Mouse (Mus musculus): ENCODE data around the gene Ap1b1.
A peak's percentile ranks its signal among the peaks of the same experiment; 100 is the strongest.

Gene Ap1b1

DNA sequence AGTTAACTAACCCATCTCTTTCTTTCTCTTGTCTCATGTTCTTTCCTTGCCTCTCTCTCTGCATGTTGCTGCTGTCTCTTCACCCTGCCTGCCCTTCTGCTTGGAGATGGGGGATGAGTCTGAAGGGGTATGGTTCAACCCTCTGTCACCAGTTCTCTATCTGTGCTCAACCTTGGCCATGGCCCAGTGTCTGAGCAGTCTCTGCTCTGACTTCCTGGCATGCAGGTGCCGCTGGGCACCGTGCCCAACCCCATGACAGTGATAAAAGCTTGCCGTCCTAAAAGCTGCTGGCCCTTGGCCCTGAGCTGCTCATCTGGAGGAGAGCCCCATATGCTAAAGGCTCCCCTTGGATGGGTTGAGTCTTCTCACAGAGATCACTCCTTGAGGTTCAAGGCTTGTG lies 46.5 kb downstream of the Ap1b1 start:
- no peak for DNase-seq (ENCODE audit: low spot score in 2 of 2)

DNA sequence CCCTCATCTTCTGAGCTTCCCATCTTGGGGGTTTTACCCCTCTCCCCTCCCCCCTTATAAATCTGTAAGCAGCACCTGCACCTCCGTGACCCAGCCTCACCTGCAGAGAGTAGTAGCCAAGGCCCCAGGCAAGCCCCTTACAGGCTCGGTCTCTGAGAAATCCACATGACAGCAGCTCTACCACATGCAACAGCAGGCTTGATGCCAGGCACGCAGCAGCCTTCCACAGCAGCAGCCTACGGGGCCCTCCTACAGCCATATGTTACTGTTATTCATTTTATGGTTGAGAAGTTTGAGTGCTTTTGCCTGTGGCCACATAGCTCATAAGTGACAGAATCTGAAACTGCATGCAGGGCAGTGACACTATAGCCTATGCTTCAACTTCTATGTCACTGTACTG lies 48.8 kb downstream of the Ap1b1 start:
- DNase-seq (ENCODE audit: low spot score in 2 of 2) = no peak

- DNase-seq (ENCODE audit: low spot score in 2 of 2) = no peak
These were observed 50.7 kb downstream of the Ap1b1 start for GRCm38 (mm10) chr11:5037146-5037854.

- no peak for DNase-seq (ENCODE audit: low spot score in 2 of 2)
These were observed 54.0 kb downstream of the Ap1b1 start for GRCm38 (mm10) chr11:5040585-5040984.

GRCm38 (mm10) chr11:5041144-5041780 lies 54.6 kb downstream of the Ap1b1 start:
- DNase-seq (ENCODE audit: low spot score in 2 of 2) = no peak

DNA sequence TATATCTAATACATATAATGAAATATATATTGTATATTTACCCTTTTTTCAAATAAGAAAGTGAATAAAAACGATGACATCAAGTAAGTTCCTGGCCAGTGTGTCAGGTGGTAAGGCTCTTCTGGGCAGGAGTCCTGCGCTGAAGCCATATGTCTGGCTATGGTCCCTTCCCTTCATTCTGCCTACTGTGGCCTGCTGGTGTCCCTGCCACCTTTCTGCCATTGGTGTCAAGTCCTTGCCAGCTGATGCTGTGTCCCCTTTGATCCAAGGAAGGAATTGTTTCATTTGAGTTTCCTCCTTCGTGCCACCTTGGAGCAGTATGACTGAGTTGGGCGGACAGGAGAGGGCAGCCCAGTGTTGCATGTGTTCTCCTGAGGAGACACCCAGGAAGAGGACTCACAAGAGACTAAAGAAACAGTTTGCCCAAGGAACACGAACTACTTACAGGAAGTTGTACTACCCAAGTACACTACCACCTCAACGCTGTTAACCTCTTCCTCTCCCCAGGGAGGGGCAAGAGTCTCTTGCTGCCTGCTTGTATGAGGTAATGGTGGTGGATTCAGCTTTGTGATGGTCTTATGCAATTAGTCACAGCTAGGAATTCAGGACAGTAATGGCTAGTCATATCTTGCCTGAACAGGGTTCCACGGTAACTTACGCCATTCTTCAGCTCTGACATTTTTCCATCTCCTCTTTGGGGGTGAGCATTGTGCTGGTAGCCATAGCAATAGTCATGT lies 56.2 kb downstream of the Ap1b1 start:
- DNase-seq (ENCODE audit: low spot score in 2 of 2) = no peak

DNA sequence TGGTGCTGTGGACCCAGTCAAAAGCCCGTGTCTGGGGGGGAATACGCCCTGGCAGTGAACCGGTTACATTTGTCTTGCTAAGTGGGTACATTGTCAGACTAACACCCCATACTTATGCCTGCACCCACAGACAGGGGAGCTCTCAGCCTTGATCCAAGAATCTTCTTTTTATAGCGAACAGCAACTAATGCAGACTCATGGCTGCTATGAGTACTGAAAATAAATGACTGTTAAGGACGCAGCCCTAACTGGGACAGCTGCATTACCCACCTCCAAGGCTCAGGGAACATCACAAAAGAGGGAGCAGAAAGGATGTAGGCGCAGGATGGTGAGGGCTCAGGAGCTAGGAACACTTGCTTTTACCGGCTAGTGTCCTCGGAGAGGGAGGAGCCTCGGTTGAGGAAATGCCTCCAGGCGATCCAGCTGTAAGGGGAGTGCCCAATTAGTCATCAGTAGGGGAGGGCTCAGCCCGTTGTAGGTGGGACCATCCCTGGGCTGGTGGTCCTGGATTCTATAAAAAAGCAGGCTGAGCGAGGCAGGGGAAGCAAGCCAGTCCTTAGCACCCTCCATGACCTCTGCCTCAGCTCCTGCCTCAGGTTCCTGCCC lies 59.8 kb downstream of the Ap1b1 start:
- DNase-seq (ENCODE audit: low spot score in 2 of 2) = no peak

GRCm38 (mm10) chr11:5051629-5052028 lies 65.0 kb downstream of the Ap1b1 start:
- DNase-seq (ENCODE audit: low spot score in 2 of 2) = no peak

- DNase-seq (ENCODE audit: low spot score in 2 of 2) = no peak
These were observed 65.7 kb downstream of the Ap1b1 start for GRCm38 (mm10) chr11:5052200-5052854.

GRCm38 (mm10) chr11:5054151-5054550 lies 67.5 kb downstream of the Ap1b1 start:
- no peak for DNase-seq (ENCODE audit: low spot score in 2 of 2)

DNA sequence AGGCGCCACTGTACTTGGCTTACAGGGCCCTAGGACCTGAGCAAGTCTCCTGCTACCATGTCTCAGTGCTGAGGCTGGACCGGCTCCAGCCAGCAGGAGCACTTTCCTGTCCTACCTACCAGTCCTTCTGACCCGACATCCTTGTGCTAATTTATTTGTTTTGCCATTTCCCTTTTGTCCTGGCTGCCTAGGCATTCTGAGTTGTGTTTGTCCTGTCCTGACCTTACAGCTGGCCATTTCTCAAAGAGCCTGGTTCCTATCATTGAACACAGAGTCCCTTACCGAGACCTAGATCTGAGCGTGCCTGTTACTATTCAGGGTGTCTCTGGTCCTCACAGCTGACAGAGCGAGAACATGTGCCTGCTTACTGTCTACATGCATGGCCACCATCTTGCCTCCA lies 68.2 kb downstream of the Ap1b1 start:
- DNase-seq (ENCODE audit: low spot score in 2 of 2) = no peak

GRCm38 (mm10) chr11:5055945-5056938 lies 69.6 kb downstream of the Ap1b1 start:
- DNase-seq (ENCODE audit: low spot score in 2 of 2) = no peak

- no peak for DNase-seq (ENCODE audit: low spot score in 2 of 2)
These were observed 70.4 kb downstream of the Ap1b1 start for GRCm38 (mm10) chr11:5057064-5057463.

DNA sequence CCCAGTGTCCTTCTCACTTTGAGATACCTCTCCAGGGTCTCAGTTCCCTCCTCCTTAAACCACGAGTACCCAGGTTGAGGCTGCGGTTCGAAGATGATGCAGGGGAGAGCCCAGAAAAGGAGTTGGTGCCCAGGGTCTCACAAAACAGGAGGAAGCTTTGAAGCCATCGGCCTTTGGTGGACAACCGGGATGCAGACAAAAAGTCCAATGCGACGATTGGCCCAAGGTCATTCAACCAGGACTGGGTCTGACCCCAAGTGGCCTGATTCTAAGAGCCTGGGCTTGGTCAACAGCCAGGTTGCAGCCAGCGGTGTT lies 70.9 kb downstream of the Ap1b1 start:
- no peak for DNase-seq (ENCODE audit: low spot score in 2 of 2)

- DNase-seq (ENCODE audit: low spot score in 2 of 2) = peak; percentile 29 to 51
These were observed 71.4 kb downstream of the Ap1b1 start, which contains the start of gene Rasl10a for GRCm38 (mm10) chr11:5057856-5058641. Gene Rasl10a (plus strand): TSS chr11:5058128.

GRCm38 (mm10) chr11:5058783-5059182 lies 72.2 kb downstream of the Ap1b1 start:
- DNase-seq (ENCODE audit: low spot score in 2 of 2) = no peak

DNA sequence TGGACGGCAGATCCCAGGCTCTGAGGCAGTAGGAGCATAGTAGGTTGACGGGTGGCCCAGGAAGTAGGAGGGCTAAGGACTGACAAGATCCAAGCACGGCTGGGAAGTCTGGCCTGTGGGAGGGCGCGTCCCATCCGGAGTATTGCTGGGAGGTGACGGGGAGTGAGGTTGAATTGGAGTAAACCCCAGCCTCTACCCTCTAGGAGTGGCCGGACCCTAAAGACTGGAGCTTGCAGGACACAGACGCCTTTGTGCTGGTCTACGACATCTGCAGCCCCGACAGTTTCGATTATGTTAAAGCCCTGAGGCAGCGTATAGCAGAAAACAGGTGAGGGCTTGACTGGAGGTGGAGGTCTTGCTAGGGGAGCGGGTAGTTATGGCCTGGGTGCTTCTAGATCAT lies 72.6 kb downstream of the Ap1b1 start:
- no peak for DNase-seq (ENCODE audit: low spot score in 2 of 2)

- DNase-seq (ENCODE audit: low spot score in 2 of 2) = no peak
These were observed 73.1 kb downstream of the Ap1b1 start for GRCm38 (mm10) chr11:5059704-5060156.

DNA sequence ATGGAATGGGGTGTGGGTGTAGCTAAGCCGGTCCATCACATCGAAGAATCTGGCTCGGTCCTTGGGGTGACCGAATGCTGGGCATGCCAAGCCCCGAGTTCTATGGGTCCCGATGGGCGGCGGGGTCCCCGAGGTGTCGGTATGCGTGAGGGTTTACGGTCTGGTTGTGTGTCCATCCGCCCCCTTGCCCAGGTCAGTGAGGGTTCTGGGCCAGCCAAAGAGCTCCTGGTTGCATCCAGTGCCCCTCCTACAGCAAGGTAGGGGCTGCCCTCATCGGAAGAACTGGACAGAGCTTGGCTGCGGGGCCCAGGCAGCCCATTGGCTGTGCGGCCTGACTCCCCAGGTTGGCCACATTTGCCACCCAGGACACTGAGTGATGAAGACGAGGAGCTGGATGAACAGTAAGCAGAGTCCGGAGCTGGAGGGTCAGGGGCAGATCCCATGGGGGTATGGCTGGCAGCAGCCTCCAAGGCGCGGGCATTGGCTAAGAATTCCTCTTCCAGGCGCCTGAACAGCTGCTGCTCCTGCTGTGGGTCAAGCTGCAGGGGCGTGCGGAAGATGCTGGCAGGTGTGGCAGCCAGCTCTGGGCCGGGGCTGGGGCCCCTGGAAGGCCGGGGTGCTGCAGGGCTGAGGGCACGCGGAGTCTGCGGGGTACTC lies 74.3 kb downstream of the Ap1b1 start:
- DNase-seq (ENCODE audit: low spot score in 2 of 2) = no peak

Measured in thymus, postnatal 10 days (tissue).